Mouse (Mus musculus) kidney, embryonic 14.5 days (tissue): ENCODE results near the gene Snx29. TPM values are rescaled to one million over a fixed set of nuclear protein-coding genes. Genes with fewer than 3 reads are reported as not detected.

Source experiments
- ATAC-seq: fragments of 200-750 bp; cut with Nextera tagmentation; 2 replicates; pipeline ENCODE4 v1.8.0; 2017; ENCODE audit warnings: moderate number of reproducible peaks, mild to moderate bottlenecking, moderate TSS enrichment, moderate library complexity; ENCODE audit not compliant: low FRiP score, low TSS enrichment
- H3K27ac ChIP-seq: fragments of 300-500 bp; sonication (generic); 2 replicates; pipeline ENCODE4 v1.5.1; 2014; ENCODE audit warnings: low read depth, mild to moderate bottlenecking, low read length, moderate library complexity, mixed read lengths
- H3K27me3 ChIP-seq: fragments of 300-500 bp; sonication (generic); 2 replicates; pipeline ENCODE4 v1.6.1; 2014; ENCODE audit warnings: mild to moderate bottlenecking, low read length; ENCODE audit not compliant: control insufficient read depth, insufficient read depth
- H3K36me3 ChIP-seq: fragments of 300-500 bp; sonication (generic); 2 replicates; pipeline ENCODE4 v1.6.1; 2014; ENCODE audit warnings: low read length, mixed read lengths; ENCODE audit not compliant: control insufficient read depth, insufficient read depth
- H3K4me1 ChIP-seq: fragments of 300-500 bp; sonication (generic); 2 replicates; pipeline ENCODE4 v1.6.1; 2014; ENCODE audit warnings: low read length, mixed read lengths; ENCODE audit not compliant: control insufficient read depth, insufficient read depth
- H3K4me2 ChIP-seq: fragments of 300-500 bp; sonication (generic); replicated peaks from 2 replicates; pipeline ENCODE4 v1.6.1; 2014; ENCODE audit warnings: low read depth, mild to moderate bottlenecking, low read length
- H3K4me3 ChIP-seq: fragments of 300-500 bp; sonication (generic); 2 replicates; pipeline ENCODE4 v1.5.1; 2014; ENCODE audit warnings: mild to moderate bottlenecking, low read length
- H3K9ac ChIP-seq: fragments of 300-500 bp; sonication (generic); 2 replicates; pipeline ENCODE4 v1.6.1; 2014; ENCODE audit warnings: low read depth, mild to moderate bottlenecking, low read length, moderate library complexity
- H3K9me3 ChIP-seq: fragments of 300-500 bp; sonication (generic); 2 replicates; pipeline ENCODE4 v1.6.1; 2016; ENCODE audit warnings: low read length; ENCODE audit not compliant: control insufficient read depth
- WGBS: fragments of 180-500 bp; shearing (Covaris S2); extraction: QIAGEN DNeasy Blood & Tissue Kit; methylation state at CpG from one replicate; pipeline ENCODE4 v1.1.7; 2014; 5-methylcytosine and 5-hydroxymethylcytosine counted together
- polyA plus RNA-seq: library from polyadenylated mRNA; unstranded; fragments of >200 nt; fragmentation: Nextera tagmentation; extraction: Ambion mirVana; gene quantifications from 2 replicates; pipeline ENCODE4 v1.2.1, GENCODE M21; 2014

Gene Snx29
- polyA plus RNA-seq, 1 experiment from 2014 or later, result 17.7 TPM

- peak; percentile 28; the same call in 1 of the 2 replicates for ATAC-seq
- no peak overlapping the region for H3K27ac ChIP-seq
- 73% methylated on average over 8 of the region's 8 CpGs for WGBS
- no peak overlapping the region for H3K9ac ChIP-seq
- no peaks in the 10 kb centered on the region for H3K9me3 ChIP-seq
- 0 out of 2 replicates have a peak, but pooled peaks cover 4% of the 10 kb centered on the region for H3K4me1 ChIP-seq
- H3K36me3 ChIP-seq, result no peaks in the 10 kb centered on the region
- no peaks in the 10 kb centered on the region for H3K27me3 ChIP-seq
- no peak overlapping the region for H3K4me2 ChIP-seq
- H3K4me3 ChIP-seq, result no peak overlapping the region
Measured at GRCm38 (mm10) chr16:11532592-11532991, 209.9 kb downstream of the Snx29 start.

- ATAC-seq, result no peak
- H3K9me3 ChIP-seq, result no peaks in the 10 kb centered on the region
- H3K4me1 ChIP-seq, result peaks cover 7% of the 10 kb centered on the region; the same call in 1 of the 2 replicates
- H3K4me2 ChIP-seq, result no peak overlapping the region
- H3K4me3 ChIP-seq, result no peak overlapping the region
- no peaks in the 10 kb centered on the region for H3K27me3 ChIP-seq
- no peak overlapping the region for H3K27ac ChIP-seq
- no peak overlapping the region for H3K9ac ChIP-seq
- 62% methylated on average over 3 of the region's 3 CpGs for WGBS
- H3K36me3 ChIP-seq, result no peaks in the 10 kb centered on the region
Measured at GRCm38 (mm10) chr16:11533441-11533840, 210.7 kb downstream of the Snx29 start.

GRCm38 (mm10) chr16:11537663-11538062 lies 215.0 kb downstream of the Snx29 start:
- no peak overlapping the region for H3K9ac ChIP-seq
- ATAC-seq, result no peak
- H3K27ac ChIP-seq, result no peak overlapping the region
- WGBS, result 43% methylated on average over 5 of the region's 5 CpGs
- no peak overlapping the region for H3K4me3 ChIP-seq
- no peaks in the 10 kb centered on the region for H3K36me3 ChIP-seq
- no peak overlapping the region for H3K4me2 ChIP-seq
- H3K27me3 ChIP-seq, result no peaks in the 10 kb centered on the region
- peaks cover 7% of the 10 kb centered on the region; the same call in 1 of the 2 replicates for H3K4me1 ChIP-seq
- no peaks in the 10 kb centered on the region for H3K9me3 ChIP-seq

GRCm38 (mm10) chr16:11538191-11538590 lies 215.5 kb downstream of the Snx29 start:
- ATAC-seq, result no peak
- H3K27ac ChIP-seq, result no peak overlapping the region
- WGBS, result 31% methylated on average over 3 of the region's 3 CpGs

GRCm38 (mm10) chr16:11540961-11541360 lies 218.3 kb downstream of the Snx29 start:
- H3K4me2 ChIP-seq, result no peak overlapping the region
- H3K27ac ChIP-seq, result no peak overlapping the region
- H3K9ac ChIP-seq, result no peak overlapping the region
- no peaks in the 10 kb centered on the region for H3K9me3 ChIP-seq
- no peaks in the 10 kb centered on the region for H3K27me3 ChIP-seq
- peaks cover 7% of the 10 kb centered on the region; the same call in 1 of the 2 replicates for H3K4me1 ChIP-seq
- no peaks in the 10 kb centered on the region for H3K36me3 ChIP-seq
- no peak for ATAC-seq
- H3K4me3 ChIP-seq, result no peak overlapping the region

More at GRCm38 (mm10) chr16:11538191-11538590, 215.5 kb downstream of the Snx29 start:
- no peak overlapping the region for H3K4me2 ChIP-seq
- H3K9ac ChIP-seq, result no peak overlapping the region
- H3K36me3 ChIP-seq, result no peaks in the 10 kb centered on the region
- peaks cover 7% of the 10 kb centered on the region; the same call in 1 of the 2 replicates for H3K4me1 ChIP-seq
- H3K9me3 ChIP-seq, result no peaks in the 10 kb centered on the region
- H3K27me3 ChIP-seq, result no peaks in the 10 kb centered on the region
- H3K4me3 ChIP-seq, result no peak overlapping the region

- Histone ChIP-seq H3K4me3 (no peak overlapping the region), H3K9ac (no peak overlapping the region), H3K36me3 (no peaks in the 10 kb centered on the region), H3K4me2 (no peak overlapping the region), H3K4me1 (peaks cover 7% of the 10 kb centered on the region; the same call in 1 of the 2 replicates), H3K27ac (no peak overlapping the region), H3K9me3 (no peaks in the 10 kb centered on the region), H3K27me3 (no peaks in the 10 kb centered on the region)
- WGBS, result 93% methylated on average over 7 of the region's 7 CpGs
- no peak for ATAC-seq
Measured at GRCm38 (mm10) chr16:11541769-11542168, 219.1 kb downstream of the Snx29 start.

GRCm38 (mm10) chr16:11550043-11550725 lies 227.5 kb downstream of the Snx29 start:
- H3K9me3 ChIP-seq, result no peaks in the 10 kb centered on the region
- H3K27ac ChIP-seq, result no peak overlapping the region
- no peaks in the 10 kb centered on the region for H3K27me3 ChIP-seq
- no peak for ATAC-seq
- no peak overlapping the region for H3K9ac ChIP-seq
- no peak overlapping the region for H3K4me2 ChIP-seq
- H3K4me1 ChIP-seq, result no peaks in the 10 kb centered on the region
- 81% methylated on average over 8 of the region's 8 CpGs for WGBS
- H3K36me3 ChIP-seq, result no peaks in the 10 kb centered on the region
- H3K4me3 ChIP-seq, result no peak overlapping the region

GRCm38 (mm10) chr16:11561714-11562113 lies 239.0 kb downstream of the Snx29 start:
- Histone ChIP-seq H3K9ac (no peak overlapping the region), H3K36me3 (no peaks in the 10 kb centered on the region), H3K4me3 (no peak overlapping the region), H3K4me2 (no peak overlapping the region), H3K27me3 (no peaks in the 10 kb centered on the region), H3K27ac (no peak overlapping the region), H3K9me3 (no peaks in the 10 kb centered on the region), H3K4me1 (no peaks in the 10 kb centered on the region)
- 87% methylated on average over 2 of the region's 2 CpGs for WGBS
- ATAC-seq, result no peak

GRCm38 (mm10) chr16:11563846-11564245 lies 241.1 kb downstream of the Snx29 start:
- Histone ChIP-seq H3K9ac (no peak overlapping the region), H3K4me3 (no peak overlapping the region), H3K36me3 (no peaks in the 10 kb centered on the region), H3K9me3 (no peaks in the 10 kb centered on the region), H3K4me1 (no peaks in the 10 kb centered on the region), H3K27me3 (no peaks in the 10 kb centered on the region), H3K27ac (no peak overlapping the region), H3K4me2 (no peak overlapping the region)
- 63% methylated on average over 4 of the region's 4 CpGs for whole genome bisulfite sequencing
- ATAC-seq, result no peak
